Mouse (Mus musculus): Measurements from ENCODE around the gene Iqgap1. TPM values are rescaled to one million over a fixed set of nuclear protein-coding genes. Genes with fewer than 3 reads are reported as not detected.

Gene Iqgap1
- polyA plus RNA-seq, 1 experiment from 2014 or later = 28.0 TPM

- Histone ChIP-seq H3K36me3 (ENCODE audit: control insufficient read depth, insufficient read depth, low read length) (no peaks in the 10 kb centered on the region), H3K4me2 (ENCODE audit: low read depth, low read length, severe bottlenecking) (no peak overlapping the region), H3K27ac (ENCODE audit: low read depth, low read length) (no peak overlapping the region), H3K4me3 (ENCODE audit: low read depth, low read length) (no peak overlapping the region), H3K4me1 (replicated peaks; ENCODE audit: control insufficient read depth, insufficient read depth, low read length) (no peaks in the 10 kb centered on the region), H3K9me3 (ENCODE audit: control insufficient read depth, low read length) (no peaks in the 10 kb centered on the region), H3K9ac (ENCODE audit: low read length) (no peak overlapping the region), H3K27me3 (ENCODE audit: control insufficient read depth, insufficient read depth, low read length) (no peaks in the 10 kb centered on the region)
- ATAC-seq (replicated peaks; ENCODE audit: low FRiP score) = no peak
- 88% methylated on average over 15 of the region's 15 CpGs for WGBS
- no peak for DNase-seq (ENCODE audit: low spot score)
Measured at GRCm38 (mm10) chr7:80830193-80830803, 4.5 kb upstream of the Iqgap1 start.

- no peak for ATAC-seq (replicated peaks; ENCODE audit: low FRiP score)
- H3K9me3 ChIP-seq (ENCODE audit: control insufficient read depth, low read length) = no peaks in the 10 kb centered on the region
- WGBS = 81% methylated on average over 18 of the region's 18 CpGs
Measured at GRCm38 (mm10) chr7:80828146-80828860, 2.5 kb upstream of the Iqgap1 start.

DNA sequence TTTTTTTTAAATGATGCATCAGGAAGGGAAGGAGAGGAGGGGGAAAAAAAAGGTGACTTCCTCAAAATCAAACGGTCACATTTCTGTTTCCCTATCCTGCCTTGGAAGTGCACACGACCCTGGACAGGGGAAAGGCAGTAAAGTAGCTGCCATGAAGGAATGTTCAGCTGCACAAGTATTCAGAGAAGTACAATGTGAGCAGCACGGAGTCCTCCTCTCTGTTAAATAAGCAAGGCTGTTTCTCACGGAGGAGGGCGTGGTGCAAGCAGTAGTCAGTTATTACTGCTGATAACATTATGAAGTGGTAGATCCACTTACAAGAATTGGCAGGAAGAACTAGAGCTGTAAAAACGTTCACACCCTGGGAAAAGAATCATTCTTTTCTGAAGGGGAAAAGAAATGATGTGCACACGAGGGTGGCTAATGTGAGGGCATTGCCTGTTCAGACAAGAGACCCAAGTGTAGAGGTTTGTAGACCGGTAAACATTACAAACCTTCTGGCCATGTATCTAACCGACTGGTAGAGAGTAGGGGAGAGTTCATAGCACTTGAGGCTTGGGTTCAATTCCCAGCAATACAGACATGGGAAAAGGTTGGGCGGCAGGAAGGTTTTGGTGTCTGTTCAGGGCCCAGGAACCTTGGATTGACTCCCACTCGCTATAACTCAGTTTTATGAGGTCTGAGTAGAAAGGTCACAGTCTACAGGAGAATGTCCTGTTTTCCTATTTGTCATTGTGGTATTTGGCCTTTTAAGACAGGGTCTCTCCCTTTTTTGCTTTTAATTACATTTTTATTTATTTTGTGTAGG, 1.7 kb downstream of the Iqgap1 start:
- no peaks in the 10 kb centered on the region for H3K4me1 ChIP-seq (replicated peaks; ENCODE audit: control insufficient read depth, insufficient read depth, low read length)
- H3K27me3 ChIP-seq (ENCODE audit: control insufficient read depth, insufficient read depth, low read length) = no peaks in the 10 kb centered on the region
- H3K36me3 ChIP-seq (ENCODE audit: control insufficient read depth, insufficient read depth, low read length) = no peaks in the 10 kb centered on the region
- H3K27ac ChIP-seq (ENCODE audit: low read depth, low read length) = no peak overlapping the region
- ATAC-seq (replicated peaks; ENCODE audit: low FRiP score) (no peak), DNase-seq (ENCODE audit: low spot score) (no peak)
- 82% methylated on average over 11 of the region's 11 CpGs for WGBS
- no peak overlapping the region for H3K4me3 ChIP-seq (ENCODE audit: low read depth, low read length)
- no peaks in the 10 kb centered on the region for H3K9me3 ChIP-seq (ENCODE audit: control insufficient read depth, low read length)
- no peak overlapping the region for H3K4me2 ChIP-seq (ENCODE audit: low read depth, low read length, severe bottlenecking)
- no peak overlapping the region for H3K9ac ChIP-seq (ENCODE audit: low read length)

More at GRCm38 (mm10) chr7:80828146-80828860, 2.5 kb upstream of the Iqgap1 start:
- no peaks in the 10 kb centered on the region for H3K36me3 ChIP-seq (ENCODE audit: control insufficient read depth, insufficient read depth, low read length)
- no peak overlapping the region for H3K9ac ChIP-seq (ENCODE audit: low read length)
- H3K4me1 ChIP-seq (replicated peaks; ENCODE audit: control insufficient read depth, insufficient read depth, low read length) = no peaks in the 10 kb centered on the region
- DNase-seq (ENCODE audit: low spot score) = no peak
- H3K27me3 ChIP-seq (ENCODE audit: control insufficient read depth, insufficient read depth, low read length) = no peaks in the 10 kb centered on the region
- no peak overlapping the region for H3K27ac ChIP-seq (ENCODE audit: low read depth, low read length)
- H3K4me3 ChIP-seq (ENCODE audit: low read depth, low read length) = no peak overlapping the region
- no peak overlapping the region for H3K4me2 ChIP-seq (ENCODE audit: low read depth, low read length, severe bottlenecking)

GRCm38 (mm10) chr7:80823267-80823666, 2.5 kb downstream of the Iqgap1 start:
- no peak overlapping the region for H3K27ac ChIP-seq (ENCODE audit: low read depth, low read length)
- H3K36me3 ChIP-seq (ENCODE audit: control insufficient read depth, insufficient read depth, low read length) = no peaks in the 10 kb centered on the region
- H3K4me3 ChIP-seq (ENCODE audit: low read depth, low read length) = no peak overlapping the region
- no peak overlapping the region for H3K4me2 ChIP-seq (ENCODE audit: low read depth, low read length, severe bottlenecking)
- ATAC-seq (replicated peaks; ENCODE audit: low FRiP score) = no peak
- no peaks in the 10 kb centered on the region for H3K27me3 ChIP-seq (ENCODE audit: control insufficient read depth, insufficient read depth, low read length)
- H3K9me3 ChIP-seq (ENCODE audit: control insufficient read depth, low read length) = no peaks in the 10 kb centered on the region
- H3K4me1 ChIP-seq (replicated peaks; ENCODE audit: control insufficient read depth, insufficient read depth, low read length) = no peaks in the 10 kb centered on the region
- DNase-seq (ENCODE audit: low spot score) = no peak
- H3K9ac ChIP-seq (ENCODE audit: low read length) = no peak overlapping the region
- WGBS = 82% methylated on average over 4 of the region's 4 CpGs

GRCm38 (mm10) chr7:80820838-80821237, 4.9 kb downstream of the Iqgap1 start:
- ATAC-seq (replicated peaks; ENCODE audit: low FRiP score) (no peak), DNase-seq (ENCODE audit: low spot score) (no peak)
- Histone ChIP-seq H3K9me3 (ENCODE audit: control insufficient read depth, low read length) (no peaks in the 10 kb centered on the region), H3K27me3 (ENCODE audit: control insufficient read depth, insufficient read depth, low read length) (no peaks in the 10 kb centered on the region), H3K9ac (ENCODE audit: low read length) (no peak overlapping the region), H3K4me2 (ENCODE audit: low read depth, low read length, severe bottlenecking) (no peak overlapping the region), H3K27ac (ENCODE audit: low read depth, low read length) (no peak overlapping the region), H3K4me3 (ENCODE audit: low read depth, low read length) (no peak overlapping the region), H3K4me1 (replicated peaks; ENCODE audit: control insufficient read depth, insufficient read depth, low read length) (no peaks in the 10 kb centered on the region), H3K36me3 (ENCODE audit: control insufficient read depth, insufficient read depth, low read length) (no peaks in the 10 kb centered on the region)
- 87% methylated on average over 4 of the region's 4 CpGs for WGBS

DNA sequence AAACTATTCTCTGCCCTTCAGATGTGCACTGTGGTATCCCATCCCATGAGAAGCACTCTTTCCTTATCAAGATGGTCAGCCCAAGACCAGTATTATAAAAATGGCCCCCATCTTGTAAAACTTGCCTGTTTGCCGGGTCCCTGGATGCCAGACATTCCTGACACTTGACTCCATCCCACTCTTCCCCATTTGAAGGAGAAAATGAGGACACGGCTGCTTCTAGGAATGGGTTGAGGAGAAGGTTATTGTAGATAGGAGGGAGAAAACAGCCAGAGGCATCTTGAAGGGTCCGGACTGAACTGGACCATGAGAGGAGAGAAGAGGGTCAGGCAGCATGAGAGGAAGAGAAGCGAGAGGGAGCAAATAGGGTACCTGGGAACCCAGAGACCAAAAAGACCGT, 9.1 kb downstream of the Iqgap1 start:
- 78% methylated on average over 5 of the region's 5 CpGs for WGBS

DNA sequence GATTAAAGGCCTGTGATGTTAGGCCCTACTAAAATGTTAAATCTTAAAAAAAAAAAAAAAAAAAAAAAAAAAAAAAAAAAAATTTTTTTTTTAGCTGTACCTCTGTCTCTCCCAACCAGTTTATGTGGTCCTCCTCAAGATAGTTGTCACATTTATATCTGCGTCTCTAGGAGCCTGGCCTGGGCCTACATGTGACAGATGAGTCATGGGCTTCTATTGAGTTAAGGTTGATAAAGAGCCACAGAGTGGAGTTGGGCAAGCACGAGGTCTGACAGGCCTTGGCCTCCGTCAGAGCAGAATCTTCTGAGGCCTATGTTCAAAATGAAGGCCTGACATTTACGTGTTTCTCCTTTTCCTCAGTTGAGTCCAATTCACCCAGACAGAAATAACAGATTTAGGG, 12.4 kb downstream of the Iqgap1 start:
- Histone ChIP-seq H3K27me3 (ENCODE audit: control insufficient read depth, insufficient read depth, low read length) (no peaks in the 10 kb centered on the region), H3K4me1 (replicated peaks; ENCODE audit: control insufficient read depth, insufficient read depth, low read length) (no peaks in the 10 kb centered on the region), H3K4me3 (ENCODE audit: low read depth, low read length) (no peak overlapping the region), H3K36me3 (ENCODE audit: control insufficient read depth, insufficient read depth, low read length) (no peaks in the 10 kb centered on the region), H3K27ac (ENCODE audit: low read depth, low read length) (no peak overlapping the region), H3K9ac (ENCODE audit: low read length) (no peak overlapping the region), H3K4me2 (ENCODE audit: low read depth, low read length, severe bottlenecking) (no peak overlapping the region), H3K9me3 (ENCODE audit: control insufficient read depth, low read length) (no peaks in the 10 kb centered on the region)
- ATAC-seq (replicated peaks; ENCODE audit: low FRiP score) = no peak
- no peak for DNase-seq (ENCODE audit: low spot score)
- WGBS = 89% methylated on average over 4 of the region's 4 CpGs

More for the DNA sequence above, 9.1 kb downstream of the Iqgap1 start:
- H3K4me2 ChIP-seq (ENCODE audit: low read depth, low read length, severe bottlenecking) = no peak overlapping the region
- no peak for ATAC-seq (replicated peaks; ENCODE audit: low FRiP score)
- H3K4me3 ChIP-seq (ENCODE audit: low read depth, low read length) = no peak overlapping the region
- H3K27me3 ChIP-seq (ENCODE audit: control insufficient read depth, insufficient read depth, low read length) = no peaks in the 10 kb centered on the region
- no peaks in the 10 kb centered on the region for H3K36me3 ChIP-seq (ENCODE audit: control insufficient read depth, insufficient read depth, low read length)
- DNase-seq (ENCODE audit: low spot score) = no peak
- no peaks in the 10 kb centered on the region for H3K9me3 ChIP-seq (ENCODE audit: control insufficient read depth, low read length)
- H3K9ac ChIP-seq (ENCODE audit: low read length) = no peak overlapping the region
- H3K4me1 ChIP-seq (replicated peaks; ENCODE audit: control insufficient read depth, insufficient read depth, low read length) = no peaks in the 10 kb centered on the region
- H3K27ac ChIP-seq (ENCODE audit: low read depth, low read length) = no peak overlapping the region

GRCm38 (mm10) chr7:80806331-80806730, 19.4 kb downstream of the Iqgap1 start:
- Histone ChIP-seq H3K9ac (ENCODE audit: low read length) (no peak overlapping the region), H3K4me1 (replicated peaks; ENCODE audit: control insufficient read depth, insufficient read depth, low read length) (no peaks in the 10 kb centered on the region), H3K27me3 (ENCODE audit: control insufficient read depth, insufficient read depth, low read length) (no peaks in the 10 kb centered on the region), H3K4me2 (ENCODE audit: low read depth, low read length, severe bottlenecking) (no peak overlapping the region), H3K9me3 (ENCODE audit: control insufficient read depth, low read length) (no peaks in the 10 kb centered on the region), H3K4me3 (ENCODE audit: low read depth, low read length) (no peak overlapping the region), H3K27ac (ENCODE audit: low read depth, low read length) (no peak overlapping the region), H3K36me3 (ENCODE audit: control insufficient read depth, insufficient read depth, low read length) (no peaks in the 10 kb centered on the region)
- WGBS = 82% methylated on average over 4 of the region's 4 CpGs
- DNase-seq (ENCODE audit: low spot score) = no peak
- ATAC-seq (replicated peaks; ENCODE audit: low FRiP score) = no peak

All from forebrain, embryonic 11.5 days (tissue).